Mouse (Mus musculus) layer of hippocampus, postnatal 25 days (tissue): ENCODE measurements around the gene Plcd1. TPM values are rescaled to one million over a fixed set of nuclear protein-coding genes. Genes with fewer than 3 reads are reported as not detected.

Source experiments
- DNase-seq, 2 experiments: peaks; one replicate each; pipeline ENCODE4 v3.0.0; 2022; ENCODE audit warnings: mixed read lengths in 2 of 2, low spot score in 1 of 2; ENCODE audit errors: extremely low spot score in 1 of 2
- microRNA-seq, 2 experiments: library from miRNA; unstranded; fragments of <30 nt; microRNA quantifications; one replicate each; pipeline ENCODE4 v1.2.0; 2021
- total RNA-seq, 2 experiments: library from RNA; stranded (reverse); gene quantifications; 2 replicates each; pipeline ENCODE4 v1.2.3; 2021

Gene Plcd1
- total RNA-seq, 2 experiments from 2014 or later = 7.8 to 11.4 TPM

DNA sequence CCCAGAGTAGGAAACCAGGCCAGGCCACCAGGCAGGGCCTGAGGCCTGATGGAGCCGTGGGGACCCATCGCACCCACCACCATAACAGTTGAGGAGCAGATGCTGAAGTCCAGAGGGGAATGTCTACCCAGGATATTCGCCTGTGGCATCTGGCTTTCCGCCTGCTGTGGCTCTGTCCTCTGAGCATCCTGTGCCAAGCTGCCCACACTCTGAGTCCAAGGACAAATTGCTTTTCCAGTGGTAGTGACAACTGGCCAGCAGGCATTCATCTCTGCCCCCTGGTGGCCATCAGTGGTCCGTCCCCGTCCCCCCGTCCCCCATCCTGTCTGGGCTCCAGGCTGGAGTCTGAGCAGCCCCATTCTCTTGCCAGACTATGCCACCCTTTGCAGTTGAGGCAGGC lies 63.7 kb downstream of the Plcd1 start:
- DNase-seq = peak; percentile 51 to 65

DNA sequence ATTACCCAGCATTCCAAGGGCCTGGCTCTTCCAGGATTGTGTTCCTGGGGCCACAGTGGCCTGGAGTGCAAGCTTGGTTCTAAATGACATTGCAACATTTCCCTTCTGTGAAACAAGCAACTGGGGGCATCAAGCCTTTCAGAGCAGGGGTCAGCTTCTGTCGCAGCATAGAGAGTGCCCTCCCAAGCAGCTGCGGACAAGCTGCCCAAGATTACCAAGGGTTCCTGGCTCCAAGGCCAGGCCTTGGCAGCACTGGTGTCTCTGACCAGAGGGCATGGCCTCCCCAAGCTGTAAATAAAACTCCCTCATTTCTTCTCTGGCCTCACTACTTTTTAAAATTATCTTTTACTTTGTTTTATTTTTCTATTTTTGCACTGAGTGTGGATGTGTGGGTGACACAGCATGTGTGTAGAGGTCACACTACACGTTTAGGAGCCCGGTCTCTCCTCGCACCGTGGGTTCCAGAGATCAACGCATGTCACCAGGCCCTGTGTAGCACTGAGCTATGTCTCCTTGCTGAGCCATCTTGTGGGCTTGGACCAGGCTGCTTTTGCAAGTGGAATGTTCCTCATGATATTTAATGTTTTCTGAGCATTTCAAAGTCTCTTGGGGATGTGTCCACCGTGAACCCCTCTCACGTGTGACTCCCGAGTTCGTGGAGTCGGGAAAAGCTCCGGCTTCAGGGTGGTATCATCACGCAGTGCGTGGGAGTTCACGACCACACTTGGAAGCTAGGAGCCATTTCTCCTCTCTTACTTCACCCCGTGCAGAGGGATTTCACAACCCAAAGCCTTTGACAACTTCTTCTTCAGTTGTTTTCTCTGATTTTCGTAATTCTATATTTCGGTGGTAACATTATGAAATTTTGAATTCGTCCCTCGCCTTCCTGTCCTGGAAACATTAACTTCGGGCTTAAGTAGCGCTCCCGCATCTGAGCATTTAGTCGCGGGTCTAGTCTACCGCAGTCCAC lies 64.8 kb downstream of the Plcd1 start:
- no peak for DNase-seq

DNA sequence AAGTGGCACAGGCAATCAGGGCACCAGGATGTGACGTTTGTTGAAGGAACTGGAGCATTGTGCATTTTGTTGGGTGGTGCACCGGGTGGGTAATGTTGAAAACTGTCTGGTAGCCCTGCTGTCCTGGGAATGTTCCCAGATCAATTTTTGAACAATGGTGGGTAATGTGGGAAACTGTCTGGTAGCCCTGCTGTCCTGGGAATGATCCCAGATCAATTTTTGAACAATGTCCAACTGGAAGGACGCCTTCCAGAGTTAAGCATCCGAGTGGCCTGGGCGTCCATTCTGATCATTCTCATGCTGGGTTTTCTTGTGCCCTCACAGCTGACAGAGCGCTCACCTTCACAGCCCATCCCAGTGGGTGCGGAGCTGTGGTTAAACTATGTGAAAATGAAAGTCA lies 66.0 kb downstream of the Plcd1 start:
- DNase-seq = no peak

DNA sequence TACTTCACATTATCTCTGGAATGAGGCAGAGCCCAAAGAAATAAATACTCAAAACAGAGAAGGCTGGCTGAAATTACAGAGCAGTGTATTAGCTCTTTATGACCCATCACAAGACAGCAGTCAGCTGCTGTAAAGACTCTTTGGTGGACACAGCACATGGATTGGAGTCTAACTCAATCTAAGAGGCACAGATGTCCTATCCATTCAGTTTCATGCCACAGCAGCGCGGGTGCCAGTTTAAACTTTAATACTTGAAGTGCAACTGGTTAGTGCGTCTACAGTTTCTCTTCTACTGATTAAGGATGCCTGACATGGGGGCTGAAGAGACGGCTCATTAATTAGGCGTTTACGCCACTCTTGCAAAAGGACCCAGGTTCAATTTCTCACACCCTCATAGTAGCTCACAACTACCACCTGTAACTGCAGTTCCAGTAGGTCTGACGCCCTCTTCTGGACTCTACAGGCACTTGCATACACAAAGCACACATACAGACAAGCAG lies 67.4 kb downstream of the Plcd1 start:
- no peak for DNase-seq

DNA sequence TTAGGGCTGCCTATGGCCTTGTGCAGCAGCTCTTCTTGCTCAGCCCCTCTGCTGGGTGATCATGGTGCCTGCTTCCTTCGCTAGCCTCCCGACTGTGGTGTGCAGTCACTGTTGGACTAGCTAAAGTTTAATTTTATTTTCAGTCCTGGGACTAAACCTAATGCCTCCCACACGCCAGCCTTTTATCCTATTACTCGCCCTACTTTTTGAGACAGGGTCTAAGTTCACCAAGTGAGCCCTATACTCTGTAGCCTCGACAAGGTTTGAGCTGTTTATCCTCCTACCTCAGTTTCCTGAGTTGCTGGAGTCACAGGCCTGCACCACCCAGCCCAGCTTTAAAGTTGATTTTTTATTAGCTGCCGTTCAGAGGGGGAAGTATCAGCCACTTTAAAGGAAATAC lies 68.0 kb downstream of the Plcd1 start:
- DNase-seq = no peak

DNA sequence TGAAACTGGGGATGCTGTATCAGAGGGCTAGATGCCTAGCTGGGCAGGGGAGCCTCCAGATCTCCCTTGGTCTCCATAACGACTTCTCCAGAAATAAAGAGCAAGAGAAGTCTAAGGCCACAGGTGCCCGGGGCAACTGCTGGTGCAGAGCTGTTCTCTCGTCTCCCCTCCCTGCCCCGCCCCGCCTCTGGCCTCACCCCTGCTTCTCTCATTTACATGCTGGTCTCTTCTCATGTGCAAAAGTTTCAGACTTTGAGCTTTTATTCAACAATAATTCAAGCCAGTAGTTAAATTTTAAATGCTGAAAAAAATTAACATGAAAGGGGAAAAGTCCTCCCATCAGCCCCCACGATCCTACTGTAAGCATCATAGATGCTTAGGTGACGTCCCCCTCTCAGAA lies 71.6 kb downstream of the Plcd1 start:
- DNase-seq = no peak

Small RNAs within 50 kb of the gene (microRNA-seq; reads per million reads assigned to microRNA genes)
- gene Mir26a-1 = 6.6 to 11.4 reads per million in 2 experiments

Other genes starting within 250 kb of the Plcd1 start
- gene Ctdspl, start 167.0 kb downstream of the Plcd1 start, total RNA-seq = 10 to 100 TPM; 23.7 to 24.4 TPM
- 1 to 10 TPM; 1.0 to 1.1 TPM for gene Vill, start 40.7 kb downstream of the Plcd1 start, total RNA-seq
- 1 to 10 TPM; 2.1 to 2.4 TPM for gene Dlec1, start 9.0 kb upstream of the Plcd1 start, total RNA-seq
- gene Acaa1b, start 63.6 kb upstream of the Plcd1 start, total RNA-seq = 1 to 10 TPM; 1.4 to 1.5 TPM
- not detected for gene Gm47289, start 65.7 kb upstream of the Plcd1 start, total RNA-seq
- gene Slc22a13, start 115.6 kb upstream of the Plcd1 start, total RNA-seq = not detected
- gene Oxsr1, start 228.9 kb upstream of the Plcd1 start, total RNA-seq = 10 to 100 TPM; 24.8 to 31.6 TPM
- 10 to 100 TPM; 71.8 to 72.9 TPM for gene Acaa1a, start 246.2 kb upstream of the Plcd1 start, total RNA-seq
- gene Myd88, start 247.9 kb upstream of the Plcd1 start, total RNA-seq = 1 to 10 TPM; 6.3 to 7.4 TPM